Mouse (Mus musculus) C2C12 (cell line): ENCODE measurements at regions not wholly inside any gene's neighbourhood (a gene's known extent, or its start where the extent isn't known, plus 50 kb on each side); places are given as distances from the start of the nearest gene placed in this dataset.

ENCODE experiments used
- H3K27me3 ChIP-seq: one replicate; pipeline ENCODE4 v1.6.1; 2011; ENCODE audit not compliant: control insufficient read depth, insufficient read depth, insufficient read length
- H3K36me3 ChIP-seq: one replicate; pipeline ENCODE4 v1.6.1; 2011; ENCODE audit not compliant: control insufficient read depth, insufficient read depth
- H3K4me3 ChIP-seq: one replicate; pipeline ENCODE4 v1.5.1; 2011; ENCODE audit warnings: mild to moderate bottlenecking, control low read depth; ENCODE audit not compliant: poor library complexity, insufficient read depth, severe bottlenecking
- H3K79me2 ChIP-seq: one replicate; pipeline ENCODE4 v1.6.1; 2011; ENCODE audit not compliant: control insufficient read depth, insufficient read depth
- H3K79me3 ChIP-seq: one replicate; pipeline ENCODE4 v1.6.1; 2011; ENCODE audit warnings: low read depth, control low read depth
- H3ac ChIP-seq: one replicate; pipeline ENCODE3; 2011; ENCODE audit warnings: low read depth; ENCODE audit not compliant: control insufficient read depth, insufficient read length
- CEBPB ChIP-seq: IDR thresholded peaks from one replicate; pipeline ENCODE4 v1.6.1; 2011; ENCODE audit warnings: low read depth, mild to moderate bottlenecking, control low read depth, moderate library complexity
- CTCF ChIP-seq: IDR thresholded peaks from one replicate; pipeline ENCODE4 v1.5.1; 2011; ENCODE audit not compliant: control insufficient read depth, insufficient read depth, insufficient read length
- FOSL1 ChIP-seq: IDR thresholded peaks from one replicate; pipeline ENCODE4 v1.8.0; 2011; ENCODE audit warnings: mild to moderate bottlenecking, low read length; ENCODE audit not compliant: poor library complexity, insufficient read depth, severe bottlenecking
- MAX ChIP-seq: IDR thresholded peaks from one replicate; pipeline ENCODE4 v1.6.1; 2011; ENCODE audit warnings: mild to moderate bottlenecking, control low read depth
- MYOD1 ChIP-seq: IDR thresholded peaks from one replicate; pipeline ENCODE4 v1.6.1; 2011; ENCODE audit warnings: low read depth; ENCODE audit not compliant: control insufficient read depth, insufficient read length
- MYOG ChIP-seq: IDR thresholded peaks from one replicate; pipeline ENCODE4 v1.6.1; 2011; ENCODE audit not compliant: control insufficient read depth, insufficient read length; ENCODE audit errors: extremely low read depth
- USF1 ChIP-seq: IDR thresholded peaks from one replicate; pipeline ENCODE4 v1.6.1; 2011; ENCODE audit warnings: low read depth, mild to moderate bottlenecking, control low read depth, moderate library complexity

DNA sequence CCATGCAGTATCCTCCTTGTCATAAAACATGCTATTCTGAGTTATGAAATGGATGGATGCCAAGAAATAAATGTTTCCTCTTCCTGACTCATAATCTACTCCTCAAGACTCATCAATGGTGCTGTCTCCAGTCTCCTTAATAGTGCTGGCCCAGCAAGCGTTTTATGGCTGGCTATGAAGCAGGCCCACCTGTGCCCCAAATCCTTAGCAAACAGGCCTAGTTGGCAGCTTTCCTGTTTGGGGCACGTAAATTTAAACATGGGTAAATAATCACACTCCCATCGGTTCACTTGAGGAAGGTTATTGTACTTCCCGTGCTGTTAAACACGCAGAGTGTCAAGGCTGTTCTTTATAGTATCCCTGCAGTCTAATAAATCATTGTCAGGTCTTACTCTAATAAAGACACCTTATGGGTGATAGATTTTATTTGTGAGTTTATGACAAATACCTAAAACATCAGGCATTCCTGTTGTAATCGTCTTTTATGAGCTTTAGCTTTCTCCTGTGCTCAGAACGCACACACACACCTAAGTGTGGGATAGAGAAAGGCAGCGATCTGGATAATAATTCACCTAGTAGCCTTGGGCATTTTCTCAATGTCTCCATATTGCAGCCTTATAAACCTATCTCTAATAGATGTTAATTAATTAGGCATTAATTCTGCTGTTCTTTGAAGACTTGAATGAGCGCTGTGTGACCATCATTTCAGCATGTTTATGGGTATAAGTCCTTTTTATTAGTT is 435.6 kb upstream of the Klf6 start:
- Histone ChIP-seq H3K4me3 (no peak overlapping the region), H3ac (no peak overlapping the region), H3K79me3 (no peaks in the 10 kb centered on the region), H3K27me3 (no peaks in the 10 kb centered on the region), H3K36me3 (no peaks in the 10 kb centered on the region), H3K79me2 (no peaks in the 10 kb centered on the region)
- TF ChIP-seq FOSL1 (no peak), MYOG (no peak), MAX (no peak)

DNA sequence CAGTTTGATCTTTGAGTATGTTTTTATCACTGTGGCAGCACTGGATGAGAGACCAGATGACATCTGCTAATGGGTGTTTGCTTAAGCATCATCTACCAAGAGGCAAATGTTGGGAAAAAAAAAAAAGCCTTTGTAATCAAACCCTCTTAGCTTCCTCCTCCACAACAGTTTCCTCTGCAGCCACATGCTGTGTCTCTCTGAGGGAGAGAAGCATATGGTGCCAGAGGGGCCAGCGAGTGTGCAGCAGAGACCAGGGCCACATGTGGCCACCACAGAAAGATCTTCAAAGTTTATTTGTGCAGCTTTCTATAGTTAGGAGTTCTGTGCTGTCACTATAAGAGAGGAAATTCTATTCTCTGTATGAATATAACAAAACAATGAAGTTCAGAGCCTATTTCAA is 427.6 kb upstream of the Klf6 start:
- Histone ChIP-seq H3K4me3 (no peak overlapping the region), H3K79me3 (no peaks in the 10 kb centered on the region), H3K79me2 (no peaks in the 10 kb centered on the region), H3ac (no peak overlapping the region), H3K36me3 (no peaks in the 10 kb centered on the region), H3K27me3 (no peaks in the 10 kb centered on the region)
- TF ChIP-seq CTCF (no peak), USF1 (no peak), CEBPB (no peak), MYOG (no peak), MAX (no peak), FOSL1 (no peak), MYOD1 (no peak)

- no peaks in the 10 kb centered on the region for H3K79me2 ChIP-seq
- TF ChIP-seq MAX: no peak
- no peak for TF ChIP-seq MYOG
- TF ChIP-seq MYOD1: no peak
- TF ChIP-seq CTCF: no peak
These were observed 426.2 kb upstream of the Klf6 start for GRCm38 (mm10) chr13:5435131-5435530.

DNA sequence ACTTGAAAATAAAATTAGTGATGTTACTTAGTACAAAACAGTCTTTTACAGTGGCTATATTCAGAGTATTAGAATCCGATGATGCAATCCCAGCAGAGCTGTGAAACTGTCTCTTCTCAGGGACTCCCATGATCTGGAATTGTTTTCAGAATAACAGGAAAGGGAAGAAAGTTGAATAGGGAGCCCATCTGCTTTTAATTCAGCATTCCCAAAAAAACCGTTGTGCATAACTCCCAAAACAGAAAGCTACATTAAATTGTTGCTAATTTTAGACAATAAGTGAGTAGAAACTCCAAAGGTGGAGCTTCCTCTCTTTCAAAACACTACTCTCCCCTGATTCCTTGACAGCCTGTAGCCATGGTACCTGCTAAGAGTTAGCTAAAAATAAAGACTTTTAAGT is 425.1 kb upstream of the Klf6 start:
- Histone ChIP-seq H3K27me3 (no peaks in the 10 kb centered on the region), H3ac (no peak overlapping the region), H3K4me3 (no peak overlapping the region), H3K36me3 (no peaks in the 10 kb centered on the region), H3K79me2 (no peaks in the 10 kb centered on the region), H3K79me3 (no peaks in the 10 kb centered on the region)
- TF ChIP-seq CEBPB (no peak), MYOD1 (no peak), MAX (no peak), CTCF (no peak), USF1 (no peak), FOSL1 (no peak), MYOG (no peak)

More at GRCm38 (mm10) chr13:5435131-5435530, 426.2 kb upstream of the Klf6 start:
- no peak overlapping the region for H3ac ChIP-seq
- H3K79me3 ChIP-seq: no peaks in the 10 kb centered on the region
- no peaks in the 10 kb centered on the region for H3K27me3 ChIP-seq
- no peaks in the 10 kb centered on the region for H3K36me3 ChIP-seq
- no peak overlapping the region for H3K4me3 ChIP-seq

GRCm38 (mm10) chr13:5440454-5440853 is 420.8 kb upstream of the Klf6 start:
- no peaks in the 10 kb centered on the region for H3K79me2 ChIP-seq
- no peak overlapping the region for H3K4me3 ChIP-seq
- no peak overlapping the region for H3ac ChIP-seq
- H3K79me3 ChIP-seq: no peaks in the 10 kb centered on the region
- H3K36me3 ChIP-seq: no peaks in the 10 kb centered on the region
- H3K27me3 ChIP-seq: no peaks in the 10 kb centered on the region
- TF ChIP-seq MYOD1 (no peak), USF1 (no peak), MYOG (no peak), CEBPB (no peak), MAX (no peak), FOSL1 (no peak), CTCF (no peak)
